Mouse (Mus musculus) limb, embryonic 10.5 days (tissue): Measurements from ENCODE around the gene Vmn2r6. TPM values are rescaled to one million over a fixed set of nuclear protein-coding genes. Genes with fewer than 3 reads are reported as not detected.
"Not testable (repeated sequence)": the region's sequence is repeated elsewhere in the genome, so short reads cannot be mapped to it uniquely, and the experiment has no call there.

Experiments
- DNase-seq: peaks from one replicate; pipeline ENCODE4 v3.0.0-alpha.2; 2017; ENCODE audit warnings: low spot score
- H3K27ac ChIP-seq: fragments of 300-500 bp; sonication (generic); 2 replicates; pipeline ENCODE4 v1.5.1; 2016; ENCODE audit warnings: mild to moderate bottlenecking
- H3K27me3 ChIP-seq: fragments of 300-500 bp; sonication (generic); 2 replicates; pipeline ENCODE4 v1.6.1; 2016; ENCODE audit warnings: low read depth, mild to moderate bottlenecking; ENCODE audit not compliant: poor library complexity, severe bottlenecking
- H3K36me3 ChIP-seq: fragments of 300-500 bp; sonication (generic); 2 replicates; pipeline ENCODE4 v1.6.1; 2016; ENCODE audit warnings: mild to moderate bottlenecking, moderate library complexity
- H3K4me1 ChIP-seq: fragments of 300-500 bp; sonication (generic); 2 replicates; pipeline ENCODE4 v1.6.1; 2016
- H3K4me3 ChIP-seq: fragments of 300-500 bp; sonication (generic); 2 replicates; pipeline ENCODE4 v1.5.1; 2016; ENCODE audit warnings: mild to moderate bottlenecking, moderate library complexity
- H3K9me3 ChIP-seq: fragments of 300-500 bp; sonication (generic); replicated peaks from 2 replicates; pipeline ENCODE4 v1.6.1; 2016; ENCODE audit warnings: mild to moderate bottlenecking
- WGBS: fragments of 180-500 bp; shearing (Covaris S2); methylation state at CpG from one replicate; pipeline ENCODE4 v1.1.7; 2016; 5-methylcytosine and 5-hydroxymethylcytosine counted together
- polyA plus RNA-seq: library from polyadenylated mRNA; unstranded; fragments of >200 nt; fragmentation: Nextera tagmentation; extraction: Ambion mirVana; gene quantifications from 2 replicates; pipeline ENCODE4 v1.2.1, GENCODE M21; 2016

Gene Vmn2r6
- not detected in 2 replicates for polyA plus RNA-seq

- not testable (repeated sequence) for H3K4me3 ChIP-seq, H3K27ac ChIP-seq, H3K36me3 ChIP-seq, H3K9me3 ChIP-seq, H3K27me3 ChIP-seq, DNase-seq, H3K4me1 ChIP-seq
- 86% methylated on average over 2 of the region's 2 CpGs for WGBS
Observed at GRCm38 (mm10) chr3:64565730-64566129, at the start of gene Vmn2r6. Vmn2r6 (minus strand) TSS chr3:64565830.

- H3K9me3 ChIP-seq = no peaks in the 10 kb centered on the region
- DNase-seq = peak; percentile 31
- no peaks in the 10 kb centered on the region for H3K36me3 ChIP-seq
- H3K4me3 ChIP-seq = no peak overlapping the region
- H3K27me3 ChIP-seq = no peaks in the 10 kb centered on the region
- WGBS = 75% methylated on average over 9 of the region's 9 CpGs
- H3K4me1 ChIP-seq = no peaks in the 10 kb centered on the region
- H3K27ac ChIP-seq = no peak overlapping the region
Observed at GRCm38 (mm10) chr3:64587618-64588017, 22.0 kb upstream of the Vmn2r6 start.

GRCm38 (mm10) chr3:64568793-64569192 is 3.2 kb upstream of the Vmn2r6 start:
- not testable (repeated sequence) for H3K27me3 ChIP-seq, H3K9me3 ChIP-seq, DNase-seq, H3K27ac ChIP-seq, H3K4me3 ChIP-seq, H3K36me3 ChIP-seq, H3K4me1 ChIP-seq
- WGBS = 48% methylated on average over 2 of the region's 2 CpGs

- H3K4me1 ChIP-seq, H3K27ac ChIP-seq, H3K36me3 ChIP-seq, H3K9me3 ChIP-seq, H3K4me3 ChIP-seq, DNase-seq, H3K27me3 ChIP-seq: not testable (repeated sequence)
- WGBS = 88% methylated on average over 1 of the region's 1 CpGs
Observed at GRCm38 (mm10) chr3:64523585-64523984, 42.0 kb downstream of the Vmn2r6 start.

- H3K4me3 ChIP-seq, H3K27me3 ChIP-seq, H3K9me3 ChIP-seq, H3K36me3 ChIP-seq, H3K27ac ChIP-seq, H3K4me1 ChIP-seq, DNase-seq: not testable (repeated sequence)
- WGBS = 100% methylated on average over 1 of the region's 2 CpGs
Observed at GRCm38 (mm10) chr3:64509742-64510141, 55.9 kb downstream of the Vmn2r6 start, which contains the start of gene Vmn2r5. Vmn2r5 (minus strand) TSS chr3:64509842.

Other genes starting within 250 kb of the Vmn2r6 start
- gene Vmn2r4, start 150.5 kb downstream of the Vmn2r6 start, polyA plus RNA-seq = not detected in 2 replicates
- gene Vmn2r5, start 56.0 kb downstream of the Vmn2r6 start, polyA plus RNA-seq = not detected in 2 replicates